Mouse (Mus musculus): ENCODE measurements around the gene Hoxd13. TPM values are rescaled to one million over a fixed set of nuclear protein-coding genes. Genes with fewer than 3 reads are reported as not detected.
A peak's percentile ranks its signal among the peaks of the same experiment; 100 is the strongest.

Hoxd13 gene
- total RNA-seq, 2 experiments from 2014 or later, result not detected

GRCm38 (mm10) chr2:74691022-74691951 is 23.2 kb downstream of the Hoxd13 start, which contains the start of gene Hoxd10:
Gene Hoxd10, plus strand, starts transcription at chr2:74691924.
- ATAC-seq (replicated peaks; ENCODE audit: low FRiP score, low TSS enrichment, poor library complexity, severe bottlenecking), result no peak

GRCm38 (mm10) chr2:74691995-74692807 is 24.1 kb downstream of the Hoxd13 start:
- no peak for ATAC-seq (replicated peaks; ENCODE audit: low FRiP score, low TSS enrichment, poor library complexity, severe bottlenecking)

- no peak for ATAC-seq (replicated peaks; ENCODE audit: low FRiP score, low TSS enrichment, poor library complexity, severe bottlenecking)
Measured at GRCm38 (mm10) chr2:74692808-74693431, 24.8 kb downstream of the Hoxd13 start.

GRCm38 (mm10) chr2:74693432-74693827 is 25.3 kb downstream of the Hoxd13 start:
- ATAC-seq (replicated peaks; ENCODE audit: low FRiP score, low TSS enrichment, poor library complexity, severe bottlenecking), result no peak

GRCm38 (mm10) chr2:74694066-74694465 is 26.0 kb downstream of the Hoxd13 start:
- ATAC-seq (replicated peaks; ENCODE audit: low FRiP score, low TSS enrichment, poor library complexity, severe bottlenecking), result 0 out of 2 replicates have a peak, but pooled peaks have one; percentile 25

- no peak for ATAC-seq (replicated peaks; ENCODE audit: low FRiP score, low TSS enrichment, poor library complexity, severe bottlenecking)
Measured at GRCm38 (mm10) chr2:74695383-74695782, 27.3 kb downstream of the Hoxd13 start.

GRCm38 (mm10) chr2:74695813-74696430 is 27.8 kb downstream of the Hoxd13 start:
- no peak for ATAC-seq (replicated peaks; ENCODE audit: low FRiP score, low TSS enrichment, poor library complexity, severe bottlenecking)

- ATAC-seq (replicated peaks; ENCODE audit: low FRiP score, low TSS enrichment, poor library complexity, severe bottlenecking), result no peak
Measured at GRCm38 (mm10) chr2:74696442-74697335, 28.6 kb downstream of the Hoxd13 start.

GRCm38 (mm10) chr2:74697567-74698121 is 29.5 kb downstream of the Hoxd13 start, which contains the start of gene Hoxd9:
Gene Hoxd9, plus strand, starts transcription at chr2:74697727.
- ATAC-seq (replicated peaks; ENCODE audit: low FRiP score, low TSS enrichment, poor library complexity, severe bottlenecking), result no peak

- ATAC-seq (replicated peaks; ENCODE audit: low FRiP score, low TSS enrichment, poor library complexity, severe bottlenecking), result no peak
Measured at GRCm38 (mm10) chr2:74698201-74699052, 30.3 kb downstream of the Hoxd13 start.

GRCm38 (mm10) chr2:74699053-74699430 is 30.9 kb downstream of the Hoxd13 start:
- ATAC-seq (replicated peaks; ENCODE audit: low FRiP score, low TSS enrichment, poor library complexity, severe bottlenecking), result no peak

- no peak for ATAC-seq (replicated peaks; ENCODE audit: low FRiP score, low TSS enrichment, poor library complexity, severe bottlenecking)
Measured at GRCm38 (mm10) chr2:74699664-74700545, 31.8 kb downstream of the Hoxd13 start.

GRCm38 (mm10) chr2:74700546-74701112 is 32.5 kb downstream of the Hoxd13 start:
- no peak for ATAC-seq (replicated peaks; ENCODE audit: low FRiP score, low TSS enrichment, poor library complexity, severe bottlenecking)

GRCm38 (mm10) chr2:74701949-74702819 is 34.1 kb downstream of the Hoxd13 start:
- no peak for ATAC-seq (replicated peaks; ENCODE audit: low FRiP score, low TSS enrichment, poor library complexity, severe bottlenecking)

GRCm38 (mm10) chr2:74702820-74703219 is 34.7 kb downstream of the Hoxd13 start:
- ATAC-seq (replicated peaks; ENCODE audit: low FRiP score, low TSS enrichment, poor library complexity, severe bottlenecking), result no peak

Data from megakaryocyte-erythroid progenitor cell, adult 5-6 weeks (primary cell).